Mouse (Mus musculus) ES-Bruce4 (cell line): ENCODE results near the gene Hist1h2bl.

Experiments
- CTCF ChIP-seq: IDR thresholded peaks from one replicate; pipeline ENCODE4 v1.8.1; 2011; ENCODE audit warnings: low read depth, low read length
- POLR2A ChIP-seq: IDR thresholded peaks from one replicate; pipeline ENCODE4 v1.8.1; 2011; ENCODE audit warnings: low read length; ENCODE audit not compliant: insufficient read depth

- TF ChIP-seq POLR2A (no peak), CTCF (no peak)
Measured at GRCm38 (mm10) chr13:21706669-21707068, 9.3 kb downstream of the Hist1h2bl start.
